Mouse (Mus musculus): ENCODE data around the gene Epc2. TPM values are rescaled to one million over a fixed set of nuclear protein-coding genes. Genes with fewer than 3 reads are reported as not detected.
"Not testable (repeated sequence)": the region's sequence is repeated elsewhere in the genome, so short reads cannot be mapped to it uniquely, and the experiment has no call there.

Epc2 gene
- polyA plus RNA-seq, 1 experiment from 2014 or later = 8.0 TPM

DNA sequence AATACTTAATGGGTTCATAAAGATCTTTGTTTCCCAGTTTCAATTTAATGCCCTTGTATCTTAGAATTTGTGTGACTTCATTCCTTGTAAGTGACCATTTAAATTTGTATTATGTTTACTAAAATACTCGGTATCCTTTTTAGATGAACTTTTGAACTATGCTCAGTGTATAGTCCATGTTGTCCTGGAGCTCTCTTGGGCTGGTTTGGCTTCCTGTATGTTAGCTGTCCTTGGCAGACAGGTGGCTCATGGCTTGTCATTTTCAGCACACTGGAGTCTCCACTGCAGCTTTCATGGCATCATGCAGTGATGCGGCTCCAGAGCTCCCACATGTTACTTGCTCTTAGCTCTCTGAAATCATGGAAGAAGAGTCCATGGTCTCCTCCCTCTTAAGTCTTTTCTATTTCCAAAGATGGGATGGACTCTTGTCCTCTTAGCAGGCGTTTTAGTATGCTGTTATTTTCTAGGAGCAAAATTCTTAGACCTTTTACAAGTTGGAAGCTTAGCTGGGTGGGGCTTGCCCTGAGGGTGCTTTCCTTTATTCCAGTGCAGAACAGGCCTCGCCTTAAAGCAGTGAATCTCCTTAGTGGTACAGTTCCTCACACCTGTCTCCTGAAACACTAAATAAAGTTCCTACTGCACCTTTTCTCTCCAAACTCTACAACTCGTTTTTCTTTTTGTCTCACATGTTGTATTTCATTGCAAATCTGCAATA, 20.5 kb downstream of the Epc2 start:
- no peak for DNase-seq (ENCODE audit: low spot score)

DNA sequence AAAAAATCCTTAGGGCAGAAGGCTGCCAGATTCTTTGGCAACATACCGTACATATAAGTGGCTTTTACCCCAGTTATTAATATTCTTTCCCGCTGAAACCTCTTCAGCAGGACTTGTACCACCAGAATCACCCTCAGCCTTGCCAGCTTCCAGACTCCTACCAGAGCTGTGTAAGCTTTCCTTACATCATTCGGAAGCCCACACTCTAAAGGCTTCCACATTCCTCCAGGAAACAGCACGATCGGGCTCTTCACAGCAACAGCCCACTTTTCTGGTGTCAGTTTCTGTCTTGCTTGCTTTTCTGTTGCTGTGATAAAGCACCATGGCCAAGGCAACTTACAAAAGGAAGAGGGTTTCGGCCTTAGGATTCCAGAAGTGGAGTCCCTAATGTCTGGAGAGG, 21.2 kb downstream of the Epc2 start:
- DNase-seq (ENCODE audit: low spot score) = no peak

DNA sequence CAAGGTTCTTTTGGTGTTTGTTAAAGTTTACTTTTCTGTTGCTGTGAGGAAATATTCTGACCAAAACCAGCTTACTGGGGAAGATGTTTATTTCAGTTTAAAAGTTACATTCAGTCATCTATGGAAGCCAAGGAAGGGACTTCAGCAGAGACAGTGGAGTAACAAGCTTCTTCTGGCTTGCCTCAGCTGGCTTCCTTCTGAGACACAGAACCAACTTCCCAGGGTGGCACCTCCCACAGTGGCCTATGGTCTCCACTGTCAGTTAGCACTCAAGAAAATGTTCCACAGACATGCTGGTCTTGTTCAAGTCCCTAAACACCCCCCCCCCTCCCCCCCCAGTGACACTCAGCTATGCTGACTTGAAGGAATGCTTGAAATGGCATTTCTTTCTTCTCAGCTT, 30.9 kb downstream of the Epc2 start:
- DNase-seq (ENCODE audit: low spot score) = no peak

DNA sequence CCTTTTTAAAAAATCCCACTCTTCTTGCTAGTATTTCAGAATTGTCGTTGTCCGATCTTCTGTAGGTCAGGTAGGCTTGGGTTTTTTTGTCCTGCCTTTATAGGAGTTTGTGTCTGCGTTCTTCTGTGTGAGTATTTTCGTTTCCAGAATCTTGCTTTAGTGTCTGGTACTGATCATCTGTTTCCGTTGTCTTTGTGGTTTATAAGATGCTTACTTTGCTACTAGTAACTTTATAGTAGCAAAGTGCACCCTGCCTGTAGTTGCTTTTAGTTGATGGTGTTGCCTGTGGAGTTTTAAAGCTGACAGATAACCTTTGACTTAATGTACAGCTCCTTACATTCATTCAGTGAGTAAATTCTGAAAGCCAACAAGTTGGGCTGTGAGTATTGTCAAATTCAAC, 32.1 kb downstream of the Epc2 start:
- no peak for DNase-seq (ENCODE audit: low spot score)

DNA sequence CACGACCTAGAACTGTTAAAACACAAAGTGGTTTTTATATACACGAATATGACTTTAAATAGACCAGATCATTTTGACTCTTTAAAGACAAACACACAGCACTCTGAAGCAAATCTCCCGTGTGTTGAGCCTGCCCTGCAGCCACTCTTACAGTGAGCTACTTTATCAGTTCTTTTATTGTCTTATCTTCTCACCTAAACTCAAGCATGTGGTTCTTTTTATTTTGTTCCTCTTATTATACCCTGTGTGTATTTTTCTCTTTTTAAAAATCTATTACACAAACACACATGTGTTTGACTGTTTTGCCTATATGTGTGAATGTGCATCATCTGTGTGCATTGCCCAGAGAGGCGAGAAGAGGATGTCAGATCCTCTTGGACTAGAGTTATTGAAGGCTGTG, 50.1 kb downstream of the Epc2 start:
- DNase-seq (ENCODE audit: low spot score) = no peak

DNA sequence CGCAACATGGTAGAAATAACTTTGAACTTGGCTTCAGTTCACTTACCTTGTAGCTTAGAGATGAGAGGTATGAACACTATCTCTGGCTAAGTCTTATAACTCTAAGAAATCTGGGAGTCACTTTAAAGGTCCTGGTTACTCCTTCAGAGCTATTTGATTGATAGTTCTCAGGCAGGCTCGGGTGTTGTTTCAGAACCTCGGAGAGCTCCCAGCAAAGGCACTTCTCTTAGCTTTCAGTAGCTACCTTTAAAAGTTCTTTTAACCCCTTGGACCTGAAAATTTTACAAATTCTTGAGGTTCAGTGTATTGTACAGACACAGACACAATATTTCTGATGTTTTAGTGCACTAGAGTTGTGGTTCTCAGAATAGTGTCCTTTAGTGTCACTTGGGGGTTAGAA, 52.3 kb downstream of the Epc2 start:
- DNase-seq (ENCODE audit: low spot score) = peak; percentile 24

DNA sequence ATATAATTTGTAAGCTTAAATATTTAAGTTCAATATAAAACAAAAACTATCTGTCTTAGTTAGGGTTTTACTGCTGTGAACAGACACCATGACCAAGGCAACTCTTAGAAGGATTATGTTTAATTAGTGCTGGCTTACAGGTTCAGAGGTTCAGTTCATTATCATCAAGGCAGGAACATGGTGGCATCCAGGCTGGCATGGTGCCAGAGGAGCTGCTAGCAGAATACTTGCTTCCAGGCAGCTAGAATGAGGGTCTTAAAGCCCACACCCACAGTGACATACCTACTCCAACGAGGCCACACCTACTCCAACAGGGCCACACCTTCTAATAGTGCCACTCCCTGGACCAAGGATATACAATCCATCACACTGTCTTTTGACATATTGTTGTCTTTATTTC, 53.9 kb downstream of the Epc2 start:
- not testable (repeated sequence) for DNase-seq (ENCODE audit: low spot score)

DNA sequence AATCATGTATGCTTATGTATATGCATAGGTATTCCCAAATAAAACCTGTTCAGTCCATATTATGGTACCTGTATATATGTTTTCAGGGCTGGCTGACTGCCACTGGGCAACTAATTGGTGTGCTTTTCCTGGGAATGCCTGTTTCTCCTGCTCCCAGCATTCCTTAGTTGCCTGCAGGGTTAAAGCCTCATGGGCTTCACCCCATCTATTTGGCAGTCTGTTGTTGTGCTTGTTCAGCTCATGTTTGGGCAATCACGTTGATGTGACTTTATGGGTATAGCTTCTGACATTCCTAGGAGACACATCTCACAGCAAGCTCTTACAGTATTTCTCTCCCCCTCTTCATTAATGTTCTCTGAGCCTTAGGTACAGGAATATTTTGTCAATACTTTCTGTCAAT, 59.5 kb downstream of the Epc2 start:
- DNase-seq (ENCODE audit: low spot score) = no peak

DNA sequence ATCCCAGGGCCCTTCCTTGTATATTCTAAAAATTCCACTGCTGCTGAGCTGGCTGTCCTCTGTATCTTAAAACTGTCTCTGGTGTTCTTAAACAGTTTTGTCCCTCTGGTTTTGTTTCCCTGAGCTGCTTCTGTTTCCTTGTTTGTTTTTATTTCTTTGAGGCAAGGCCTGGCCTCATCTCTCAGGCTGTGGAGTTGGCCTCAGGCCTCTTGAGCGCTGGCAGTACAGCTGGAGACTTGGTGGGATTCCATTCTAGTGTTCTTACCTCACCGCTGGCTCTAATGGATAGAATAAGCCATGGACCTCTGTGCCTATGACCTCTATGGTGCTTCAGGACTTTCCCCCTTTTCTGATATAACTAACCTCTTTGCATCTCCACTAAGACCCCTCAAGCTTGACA, 64.7 kb downstream of the Epc2 start:
- DNase-seq (ENCODE audit: low spot score) = no peak

DNA sequence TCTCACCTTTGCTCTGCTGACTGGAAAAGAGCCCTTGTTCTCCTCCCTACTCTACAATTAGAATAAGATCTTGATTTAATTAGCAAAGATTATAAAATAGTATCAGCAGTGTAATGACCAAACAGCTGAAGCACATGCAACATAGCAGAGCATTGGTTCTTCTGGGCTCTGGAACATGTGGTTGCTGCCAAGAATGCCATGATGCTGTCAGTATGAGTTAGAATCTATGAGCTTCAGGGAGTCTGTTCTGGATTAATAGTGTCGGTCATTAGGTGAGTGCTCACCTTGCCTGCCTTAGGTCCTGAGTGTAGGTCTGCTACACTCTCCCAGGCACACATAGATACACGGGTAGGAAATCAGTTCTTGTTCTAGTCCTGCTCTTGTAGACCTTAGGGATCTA, 69.1 kb downstream of the Epc2 start:
- no peak for DNase-seq (ENCODE audit: low spot score)

DNA sequence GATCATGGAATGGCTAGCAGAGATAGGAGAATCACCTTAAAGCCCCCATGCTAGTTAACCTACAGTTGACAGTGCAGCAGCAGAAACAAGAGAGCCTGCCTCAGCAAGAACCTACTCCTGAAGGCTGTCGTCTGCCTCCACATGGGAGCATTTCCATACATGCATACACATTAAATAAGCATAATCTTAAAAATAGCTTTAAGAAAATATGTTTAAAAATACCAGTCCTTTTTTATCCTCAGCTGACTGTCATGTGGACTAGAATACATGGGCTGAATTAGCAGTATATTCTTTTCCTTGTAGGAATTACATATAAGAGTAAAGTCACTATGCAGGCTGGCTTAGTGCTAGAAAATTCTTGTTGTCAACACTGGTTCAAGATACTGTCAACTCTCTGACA, 69.7 kb downstream of the Epc2 start:
- DNase-seq (ENCODE audit: low spot score) = no peak

DNA sequence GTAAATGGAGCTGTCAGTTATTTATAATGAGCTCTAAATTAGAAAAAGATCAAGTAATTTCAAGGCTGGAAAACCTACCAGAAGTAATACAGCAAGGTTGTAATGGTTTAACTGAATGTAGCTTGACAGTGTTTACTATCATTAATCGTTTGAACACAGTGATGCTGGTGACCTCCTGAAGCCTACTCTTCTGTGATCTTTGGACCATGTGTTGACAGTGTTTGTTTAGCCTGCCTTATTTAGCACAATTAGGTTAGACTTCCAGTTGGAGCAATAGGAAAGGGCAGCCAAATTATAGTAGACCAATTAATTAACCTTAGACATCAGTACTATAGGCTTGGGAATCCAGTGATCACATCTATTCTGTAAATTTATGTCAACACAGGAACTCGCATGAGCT, 70.3 kb downstream of the Epc2 start:
- DNase-seq (ENCODE audit: low spot score) = no peak

DNA sequence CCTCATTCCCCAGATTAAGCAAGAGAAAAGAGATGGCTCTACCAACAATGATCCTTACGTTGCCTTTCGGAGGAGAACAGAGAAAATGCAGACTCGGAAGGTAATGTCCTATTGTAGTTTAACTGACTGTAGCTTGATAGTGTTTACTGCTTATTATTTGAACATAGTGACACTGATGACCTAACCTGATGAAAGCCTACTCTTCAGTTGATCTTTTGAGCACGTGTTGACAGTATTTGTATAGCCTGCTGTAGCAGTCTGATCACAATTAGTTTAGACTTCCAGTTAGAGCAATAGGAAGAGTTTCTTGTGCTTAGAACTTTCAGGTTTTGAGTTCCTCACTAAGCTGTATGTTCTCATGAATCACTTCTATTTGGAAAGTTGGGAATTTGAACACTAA, 71.3 kb downstream of the Epc2 start:
- DNase-seq (ENCODE audit: low spot score) = no peak

DNA sequence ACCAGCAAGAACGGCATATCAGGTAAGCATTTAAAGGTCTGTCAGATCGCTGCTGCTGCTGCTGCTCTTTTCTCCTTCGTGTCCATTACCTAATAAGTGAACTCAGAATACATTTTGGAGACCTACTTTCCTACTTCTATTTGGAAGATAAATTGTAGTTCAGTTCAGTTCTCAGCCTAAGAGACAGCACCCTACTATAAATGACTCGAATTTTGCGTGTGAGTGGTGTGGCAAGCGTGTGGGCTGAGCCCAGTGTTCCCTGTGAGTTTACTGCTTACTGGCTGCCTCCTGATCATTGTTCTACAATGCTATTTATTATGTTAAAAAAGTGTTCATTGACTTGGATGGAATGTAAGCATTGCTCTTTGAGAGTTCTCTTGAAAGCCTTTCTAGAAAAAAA, 85.9 kb downstream of the Epc2 start:
- DNase-seq (ENCODE audit: low spot score) = no peak

DNA sequence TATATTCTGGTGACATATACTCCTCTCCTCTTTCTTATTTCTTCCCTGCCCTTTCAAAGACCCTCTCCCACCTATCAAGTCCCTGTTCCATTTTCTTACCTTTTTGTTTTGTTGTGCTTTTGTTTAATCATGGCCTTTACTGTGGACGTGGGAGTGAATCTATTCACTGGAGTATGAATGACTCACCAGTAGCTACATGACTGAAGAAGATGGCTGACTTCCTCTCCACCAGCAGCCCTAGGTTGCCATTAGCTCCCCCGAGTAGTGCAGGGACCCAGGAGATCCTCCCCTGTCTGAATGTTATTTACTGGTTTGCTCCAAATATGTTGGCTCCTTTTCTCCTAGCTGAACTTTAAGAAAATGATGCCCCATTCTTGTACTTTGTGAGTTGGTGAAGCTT, 86.8 kb downstream of the Epc2 start:
- no peak for DNase-seq (ENCODE audit: low spot score)

DNA sequence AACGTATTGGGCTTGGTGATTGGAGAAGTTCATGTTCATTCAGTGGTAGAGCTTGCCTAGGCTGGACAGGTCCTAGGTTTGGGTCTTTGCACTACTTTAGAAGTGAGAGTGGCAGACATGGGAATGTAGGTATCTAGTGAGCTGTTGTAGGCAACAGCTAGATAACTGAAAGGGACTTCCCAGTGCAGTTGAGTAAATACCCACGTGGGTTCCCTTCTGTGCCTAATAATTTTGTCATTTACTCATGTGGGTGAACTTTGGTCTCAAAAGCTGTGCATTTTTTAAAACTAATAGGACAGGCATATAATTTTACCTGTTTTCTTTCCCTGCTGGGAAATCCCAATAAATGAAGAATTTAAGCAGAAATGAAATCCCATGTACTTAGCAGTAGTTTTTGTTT, 88.5 kb downstream of the Epc2 start:
- DNase-seq (ENCODE audit: low spot score) = no peak

DNA sequence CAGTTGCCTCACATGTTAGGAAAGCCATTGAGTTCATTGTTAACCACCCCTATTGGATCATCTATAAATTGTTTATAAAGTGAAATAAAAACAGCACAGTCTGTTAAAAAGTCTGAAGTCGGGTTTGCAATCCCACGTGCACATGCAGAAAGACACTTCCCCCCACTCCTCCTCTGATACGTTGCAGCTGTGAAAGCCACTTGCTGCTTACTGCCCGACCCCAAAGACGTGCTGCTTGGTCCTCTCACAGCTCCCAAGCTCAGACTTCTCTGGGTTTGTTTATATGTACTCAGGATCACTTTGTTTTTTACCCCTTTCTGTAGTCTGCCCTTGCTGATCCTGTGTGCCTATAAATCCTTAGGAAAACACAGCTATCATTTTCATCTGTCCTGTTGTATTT, 96.5 kb downstream of the Epc2 start:
- DNase-seq (ENCODE audit: low spot score) = no peak

DNA sequence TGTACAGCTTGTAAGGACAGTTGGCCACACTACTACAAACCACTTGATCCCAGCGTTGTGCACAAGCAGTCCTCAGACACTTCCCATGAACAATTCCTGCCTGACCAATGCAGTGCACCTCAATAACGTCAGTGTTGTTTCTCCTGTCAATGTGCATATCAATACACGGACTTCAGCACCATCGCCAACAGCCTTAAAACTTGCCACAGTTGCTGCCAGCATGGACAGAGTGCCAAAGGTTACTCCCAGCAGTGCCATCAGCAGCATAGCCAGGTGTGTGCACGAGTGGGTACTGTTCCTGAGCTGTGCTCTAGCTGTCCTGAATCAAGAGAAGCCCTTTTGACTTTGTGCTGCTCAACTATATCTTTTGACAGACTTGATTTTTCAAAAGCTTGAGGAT, 97.2 kb downstream of the Epc2 start:
- no peak for DNase-seq (ENCODE audit: low spot score)

DNA sequence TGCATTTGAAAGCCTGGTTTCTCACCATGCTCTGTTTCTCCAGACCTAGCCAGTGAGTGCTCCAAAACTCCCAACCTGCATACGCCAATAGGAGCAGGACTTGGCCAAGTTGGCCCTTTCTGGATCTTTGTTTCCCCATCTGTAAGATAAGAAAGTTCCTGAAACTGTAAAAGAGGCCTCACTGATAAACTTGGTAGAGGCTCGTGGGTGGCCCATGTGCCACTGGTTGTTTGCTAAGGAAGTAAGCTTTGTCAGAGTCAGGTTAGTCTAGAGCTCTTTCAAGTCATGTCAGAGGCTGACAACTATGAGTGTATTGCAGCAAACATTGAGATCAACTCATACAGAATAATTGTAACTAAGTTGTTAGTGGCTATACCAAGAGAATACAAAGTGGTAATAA, 101.8 kb downstream of the Epc2 start:
- DNase-seq (ENCODE audit: low spot score) = no peak

DNA sequence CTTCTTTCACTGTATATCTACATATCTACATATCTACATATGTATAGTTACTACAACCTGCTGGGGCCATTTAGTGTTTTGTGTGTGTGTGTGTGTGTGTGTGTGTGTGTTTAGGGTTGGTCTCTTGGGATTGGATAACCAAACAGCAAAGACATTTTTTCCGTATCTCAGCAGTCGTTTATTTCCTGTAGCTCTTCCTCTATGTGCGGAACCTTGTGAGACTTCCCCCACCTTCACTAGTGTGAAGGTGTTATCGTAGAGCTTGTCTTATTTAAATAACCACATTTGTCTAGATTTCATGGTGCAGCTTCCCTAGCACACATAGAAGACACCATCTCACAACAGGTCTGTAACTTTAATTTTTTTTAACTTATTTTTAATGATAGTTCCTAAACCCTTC, 106.1 kb downstream of the Epc2 start:
- no peak for DNase-seq (ENCODE audit: low spot score)

DNA sequence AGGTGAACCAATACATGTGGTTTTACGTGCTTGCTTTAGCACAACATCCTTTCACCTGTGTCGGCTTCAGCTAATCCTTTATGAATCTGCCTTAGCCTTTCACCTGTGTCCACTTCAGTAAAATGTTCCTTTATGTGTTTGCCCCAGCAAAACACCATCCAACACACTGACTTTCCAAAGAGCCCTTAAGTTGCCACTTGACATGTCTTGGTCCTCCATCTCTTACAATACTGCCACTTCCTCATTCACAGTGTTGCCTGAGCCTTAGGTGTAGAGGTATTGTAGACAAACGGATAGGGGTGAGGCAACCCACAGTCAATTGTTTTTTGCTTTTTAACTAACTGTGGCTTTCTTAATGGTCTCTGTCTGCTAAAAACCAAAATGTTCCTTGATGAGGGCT, 107.1 kb downstream of the Epc2 start:
- no peak for DNase-seq (ENCODE audit: low spot score)

DNA sequence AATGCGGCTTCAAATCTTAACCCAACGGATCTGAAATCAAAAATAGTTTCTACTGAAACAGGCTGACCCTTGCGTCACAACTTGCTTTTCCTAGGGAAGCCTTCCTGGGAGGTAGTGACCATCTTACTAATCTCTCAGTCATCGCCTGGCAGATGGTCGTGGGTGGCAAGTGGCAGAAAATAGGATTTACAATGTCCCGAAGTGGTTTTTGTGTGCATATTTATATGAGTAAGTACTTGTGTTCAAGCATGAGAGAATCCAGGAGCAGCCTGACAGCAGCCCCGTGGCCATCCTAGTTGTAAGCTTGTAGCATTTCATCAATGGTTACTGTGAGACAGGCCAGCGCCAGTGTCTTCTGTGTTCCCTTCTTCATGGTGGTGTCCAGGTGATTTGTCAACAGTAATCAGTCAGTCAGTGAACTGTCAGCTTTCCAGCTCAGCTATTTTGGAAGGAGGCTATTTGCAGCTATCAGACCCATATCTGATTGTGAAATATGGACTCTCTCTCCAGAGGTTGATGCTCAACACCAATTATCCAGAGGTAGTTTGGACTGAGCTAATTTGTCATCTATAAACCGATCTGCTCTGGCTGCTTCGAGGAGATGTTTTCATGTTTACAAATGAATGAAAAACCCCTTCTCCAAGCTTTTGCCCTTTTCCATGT, 111.5 kb downstream of the Epc2 start:
- no peak for DNase-seq (ENCODE audit: low spot score)

Data from thymus, postnatal 0 days (tissue).